Mouse (Mus musculus): ENCODE results near the gene Fam24a.

- no peak for TF ChIP-seq CTCF (IDR thresholded peaks at IDR 0.05; ENCODE audit: control insufficient read depth, insufficient read depth, insufficient replicate concordance, low read depth, low read length)
- TF ChIP-seq POLR2A (IDR thresholded peaks at IDR 0.05; ENCODE audit: control insufficient read depth, low read depth, low read length) = no peak
These were observed 15.3 kb upstream of the Fam24a start for GRCm38 (mm10) chr7:131318340-131318739.
